Mouse (Mus musculus) stomach, postnatal 0 days (tissue): ENCODE measurements around the gene Zfp423.

Experiments
- CTCF ChIP-seq: IDR thresholded peaks from 2 replicates; pipeline ENCODE4 v1.5.1; 2016; ENCODE audit warnings: antibody characterized with exemption, low read depth, mild to moderate bottlenecking, moderate library complexity
- EP300 ChIP-seq: optimal IDR thresholded peaks from 2 replicates; pipeline ENCODE3; 2016; ENCODE audit warnings: antibody characterized with exemption

DNA sequence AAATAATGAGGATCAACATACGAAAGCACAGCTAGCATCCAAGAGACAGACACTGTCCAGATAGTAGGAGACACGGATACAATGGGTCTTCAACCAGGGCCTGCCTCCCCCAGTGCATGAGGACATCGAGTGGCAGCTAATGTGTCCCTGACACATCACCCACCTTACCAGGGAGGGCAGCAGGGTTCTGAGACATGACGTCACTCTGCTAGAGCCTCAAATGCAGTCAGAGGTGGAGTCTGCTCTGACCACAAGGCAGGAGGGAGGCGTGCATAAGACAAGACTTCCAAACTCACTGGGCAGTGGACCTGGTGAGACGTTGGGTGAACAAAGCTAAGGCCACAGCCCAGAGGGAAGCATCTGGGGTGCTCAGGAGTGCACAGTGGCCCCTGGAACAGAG is 148.6 kb downstream of the Zfp423 start:
- no peak for TF ChIP-seq CTCF
- TF ChIP-seq EP300: no peak
